Mouse (Mus musculus): ENCODE results near the gene Trappc5. TPM values are rescaled to one million over a fixed set of nuclear protein-coding genes. Genes with fewer than 3 reads are reported as not detected.
A peak's percentile ranks its signal among the peaks of the same experiment; 100 is the strongest.

Trappc5 gene
- total RNA-seq (2021) = 10 to 100 TPM; 27.9 to 28.5 TPM
- long read RNA-seq, experiment 1, full-length matches to known transcripts = 44 of 45 reads
- long read RNA-seq, experiment 1, partial matches to known transcripts = 0 of 45 reads
- long read RNA-seq, experiment 1, other reads (novel, unspliced or antisense) = 1 of 45 reads
- long read RNA-seq, experiment 2, full-length matches to known transcripts = 48 of 48 reads
- long read RNA-seq, experiment 2, partial matches to known transcripts = 0 of 48 reads
- long read RNA-seq, experiment 2, other reads (novel, unspliced or antisense) = 0 of 48 reads

DNA sequence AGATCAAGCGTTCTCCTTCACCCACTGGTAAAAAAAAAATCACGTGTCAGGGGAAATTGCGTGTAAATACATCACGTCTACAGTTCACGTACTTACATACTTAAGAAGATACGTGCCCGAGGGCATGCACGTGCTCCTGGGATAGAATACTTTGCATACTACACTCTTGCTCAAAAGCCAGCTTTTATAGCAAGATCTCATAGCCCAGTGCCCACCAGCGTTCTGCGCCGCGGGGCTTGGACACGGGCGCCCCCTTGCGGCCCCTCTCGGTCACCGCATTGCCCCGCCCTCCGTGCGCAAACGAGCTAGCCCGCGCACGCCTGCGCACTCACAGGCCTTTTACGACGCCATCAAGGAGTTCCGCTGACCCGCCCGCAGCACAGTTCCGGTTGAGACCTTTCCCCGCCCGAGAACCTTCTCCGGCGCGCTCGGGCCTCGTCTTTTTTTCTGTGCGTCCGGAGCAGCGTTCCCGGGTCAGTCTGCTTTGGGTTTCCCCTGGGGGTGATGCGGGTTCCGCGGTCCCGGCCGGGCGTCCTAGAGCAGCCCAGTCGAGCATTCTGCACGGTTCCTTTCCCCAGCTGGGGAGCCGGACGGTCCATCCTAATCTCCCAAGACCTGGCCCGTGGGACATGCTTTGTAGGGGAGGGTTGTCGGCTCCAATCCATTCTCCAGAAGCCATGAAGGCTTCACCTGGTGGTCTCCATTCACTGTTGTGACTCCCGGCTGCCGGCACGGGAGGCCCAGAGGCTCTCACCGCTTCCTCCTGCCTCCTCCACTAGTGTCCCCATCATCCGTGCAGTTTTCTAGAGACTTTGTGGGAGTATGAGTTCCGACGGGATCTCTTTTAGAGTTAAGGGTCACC is at the start of gene Trappc5:
Gene Trappc5, plus strand, starts transcription at position 169 of the 862 bp plus-strand sequence.
- peak; percentile 96 to 97 for DNase-seq (ENCODE audit: low spot score in 2 of 2)

DNA sequence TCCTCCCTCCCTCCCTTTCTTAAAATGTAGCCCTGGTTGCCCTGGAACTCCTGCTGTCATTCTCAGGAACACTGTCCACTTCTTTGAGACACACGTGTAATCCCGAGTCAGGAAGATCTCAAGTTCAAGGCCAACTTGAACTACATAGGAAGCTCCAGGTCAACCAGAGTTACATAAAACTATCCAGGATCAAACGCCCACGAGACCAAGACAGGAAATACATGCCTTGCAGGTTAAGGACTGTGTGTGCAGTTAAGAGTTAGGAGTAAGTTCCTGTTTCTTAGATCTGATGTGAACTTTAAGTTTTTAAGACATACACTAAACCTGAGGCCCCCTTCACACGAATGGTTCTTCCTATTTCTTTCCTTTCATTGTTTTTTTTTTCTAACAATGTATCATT is 49.1 kb upstream of the Trappc5 start:
- DNase-seq (ENCODE audit: low spot score in 2 of 2) = no peak

DNA sequence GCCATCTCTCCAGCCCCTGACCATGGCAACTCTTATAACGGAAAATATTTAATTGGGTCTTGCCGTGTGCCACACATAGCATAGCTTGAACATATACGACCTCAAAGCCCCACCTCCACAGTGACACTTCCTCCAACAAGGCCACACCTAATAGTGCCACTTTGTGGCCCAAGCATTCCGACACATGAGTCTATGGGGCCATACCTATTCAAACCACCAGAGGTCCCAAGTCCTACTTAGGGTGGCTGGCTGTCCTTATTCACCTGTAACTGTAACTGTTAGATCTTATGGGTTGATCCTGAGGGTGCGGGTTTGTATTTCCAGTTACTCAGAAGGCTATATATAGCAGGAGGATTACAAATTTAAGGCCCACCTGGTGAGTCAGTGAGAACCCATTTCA is 48.1 kb upstream of the Trappc5 start:
- no peak for DNase-seq (ENCODE audit: low spot score in 2 of 2)

DNA sequence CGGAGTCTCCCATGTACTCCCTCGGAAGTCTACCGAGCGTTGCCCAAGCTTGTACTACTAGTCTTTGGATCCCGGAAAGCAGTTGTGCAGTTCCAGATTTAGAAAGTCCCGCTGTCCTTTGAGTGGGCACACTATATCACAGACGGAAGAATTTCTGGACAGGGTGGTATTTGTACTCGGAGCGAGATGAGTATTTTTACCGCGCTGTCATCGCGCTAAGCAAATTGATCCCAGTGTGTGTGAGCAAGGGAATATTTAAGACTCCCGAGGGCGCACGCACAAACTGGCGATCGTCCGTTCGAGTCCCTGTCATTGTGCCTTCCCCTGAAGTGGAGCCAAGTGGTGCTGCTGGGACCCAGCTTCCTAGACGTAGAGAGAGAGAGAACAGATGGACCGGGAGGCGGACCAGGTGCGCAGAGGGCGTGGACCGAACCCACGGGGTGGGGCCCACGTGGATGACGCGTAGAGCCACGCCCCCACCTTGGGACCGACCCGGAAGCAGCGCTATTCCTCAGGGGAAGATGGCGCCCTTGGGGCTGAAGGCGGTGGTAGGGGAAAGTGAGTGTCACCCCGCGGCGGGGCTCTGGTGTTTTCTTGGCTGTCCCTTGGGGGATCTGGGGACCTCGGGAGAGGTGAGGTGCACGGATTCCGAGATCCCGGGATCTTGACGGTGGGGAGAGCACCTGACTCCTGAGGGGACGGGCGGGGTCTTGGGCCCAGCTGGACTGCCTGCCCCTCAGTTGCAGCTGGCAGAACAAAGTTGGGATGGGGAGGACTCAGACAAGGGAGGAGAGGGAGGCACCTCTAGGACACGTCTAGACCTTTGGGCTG is 45.2 kb upstream of the Trappc5 start, which contains the start of gene Stxbp2:
Gene Stxbp2, plus strand, starts transcription at position 309 of the 831 bp plus-strand sequence.
- peak in 1 of 2 experiments; percentile 66 for DNase-seq (ENCODE audit: low spot score in 2 of 2)

DNA sequence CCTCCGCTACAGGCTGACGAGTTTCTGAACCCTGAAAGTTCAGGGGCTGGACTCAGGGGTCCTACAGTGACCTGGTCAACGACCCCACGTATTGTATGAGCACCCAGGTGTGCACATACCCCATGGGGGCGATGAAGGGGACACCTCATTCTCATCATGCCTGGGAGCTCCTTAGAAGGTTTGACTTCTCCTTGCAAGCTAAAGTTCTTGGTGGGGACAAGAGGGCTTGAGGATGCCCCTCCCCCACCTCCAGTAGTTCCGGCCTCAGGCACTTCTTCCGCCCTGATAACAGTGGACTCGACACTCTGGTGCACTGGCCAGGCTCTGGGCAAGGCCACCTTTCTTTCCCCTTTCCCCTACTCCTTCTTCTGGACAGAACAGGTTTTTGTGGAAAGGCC is 44.6 kb upstream of the Trappc5 start:
- DNase-seq (ENCODE audit: low spot score in 2 of 2) = no peak

DNA sequence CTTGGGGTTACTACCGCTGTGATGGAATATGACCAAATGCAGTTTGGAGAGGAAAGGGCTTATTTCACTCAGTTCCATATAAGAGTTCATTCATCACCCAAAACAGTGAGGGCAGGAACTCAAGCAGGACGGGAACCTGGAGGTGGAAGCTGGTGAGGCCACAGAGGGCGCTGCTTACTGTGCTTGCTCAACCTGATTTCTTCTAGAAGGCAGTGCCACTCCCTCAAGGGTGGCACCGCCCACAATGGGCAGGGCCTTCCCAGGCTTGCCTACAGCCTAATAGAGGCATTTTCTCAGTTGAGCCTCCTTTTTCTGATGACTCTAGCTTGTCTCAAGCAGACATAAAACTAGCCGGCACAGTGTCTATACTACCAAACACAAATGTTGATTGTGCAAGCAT is 30.3 kb upstream of the Trappc5 start:
- no peak for DNase-seq (ENCODE audit: low spot score in 2 of 2)

DNA sequence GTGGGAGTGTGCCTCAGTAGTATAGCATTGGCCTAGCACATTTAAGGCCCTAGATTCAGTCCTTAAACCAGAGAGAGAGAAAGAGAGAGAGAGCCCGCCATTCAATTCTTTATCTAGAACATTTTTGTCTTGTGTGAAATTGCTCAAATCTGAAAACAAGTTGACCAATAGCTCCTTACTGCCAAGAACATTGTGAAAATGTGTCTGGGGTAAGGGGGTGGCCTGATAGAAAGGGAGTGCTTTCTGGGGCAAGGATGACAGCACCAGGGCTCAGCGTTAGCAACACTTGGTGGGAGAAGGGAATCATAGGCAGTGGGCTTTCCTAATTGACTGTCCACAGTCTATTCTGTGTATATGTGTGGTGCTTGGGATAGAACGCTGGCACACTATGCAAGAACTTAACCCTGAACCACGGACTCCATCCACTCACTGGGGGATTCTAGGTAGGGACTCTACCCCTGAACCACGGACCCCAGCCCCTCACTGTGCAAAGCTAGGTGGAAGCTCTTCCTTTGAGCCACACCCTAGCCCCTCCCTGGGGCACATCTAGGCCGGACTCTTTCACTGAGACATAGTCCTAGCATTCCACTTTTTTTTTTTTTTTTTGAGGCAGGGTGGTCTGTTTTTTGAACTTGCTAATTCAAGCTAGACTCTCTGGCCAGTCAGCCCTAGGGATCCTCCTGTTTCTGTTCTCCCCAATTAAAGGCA is 29.1 kb upstream of the Trappc5 start:
- no peak for DNase-seq (ENCODE audit: low spot score in 2 of 2)

DNA sequence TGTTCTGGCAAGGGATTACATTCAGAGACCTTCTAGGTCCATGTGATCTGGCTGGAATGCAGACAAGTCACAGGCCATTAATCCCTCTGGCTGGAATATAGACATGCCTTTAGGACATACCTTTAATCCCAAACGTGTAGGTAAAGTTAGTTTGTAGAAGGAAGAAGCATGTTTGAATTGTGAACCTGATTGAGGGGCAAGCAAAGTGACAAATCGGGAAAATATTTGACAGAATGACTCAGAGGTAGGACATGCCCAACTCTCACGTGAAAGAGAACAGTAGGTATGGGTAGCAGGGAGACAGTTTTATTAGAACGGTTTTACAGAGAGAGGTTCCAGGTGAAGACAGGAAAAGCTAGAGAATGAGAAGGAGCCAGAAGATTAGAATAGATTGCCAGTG is 28.5 kb upstream of the Trappc5 start:
- no peak for DNase-seq (ENCODE audit: low spot score in 2 of 2)

DNA sequence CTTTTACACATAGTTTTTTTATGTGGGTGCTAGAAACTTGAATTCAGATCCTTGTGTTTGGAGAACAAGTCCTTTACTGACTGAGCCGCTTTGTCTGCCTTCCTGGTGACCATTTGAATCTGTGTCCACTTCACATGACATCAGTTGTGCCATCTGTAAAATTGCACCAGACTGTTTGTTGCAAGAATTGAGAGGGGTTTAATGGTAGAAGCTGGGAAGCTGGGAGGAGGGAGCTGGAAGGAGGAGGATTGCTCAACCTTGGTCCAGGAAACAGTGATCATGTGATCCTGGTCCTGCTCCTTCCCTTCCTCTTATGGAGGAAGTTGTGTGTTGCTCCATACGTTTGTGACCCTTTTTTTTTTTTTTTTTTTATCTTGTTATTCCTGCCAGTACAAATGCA is 27.8 kb upstream of the Trappc5 start:
- no peak for DNase-seq (ENCODE audit: low spot score in 2 of 2)

DNA sequence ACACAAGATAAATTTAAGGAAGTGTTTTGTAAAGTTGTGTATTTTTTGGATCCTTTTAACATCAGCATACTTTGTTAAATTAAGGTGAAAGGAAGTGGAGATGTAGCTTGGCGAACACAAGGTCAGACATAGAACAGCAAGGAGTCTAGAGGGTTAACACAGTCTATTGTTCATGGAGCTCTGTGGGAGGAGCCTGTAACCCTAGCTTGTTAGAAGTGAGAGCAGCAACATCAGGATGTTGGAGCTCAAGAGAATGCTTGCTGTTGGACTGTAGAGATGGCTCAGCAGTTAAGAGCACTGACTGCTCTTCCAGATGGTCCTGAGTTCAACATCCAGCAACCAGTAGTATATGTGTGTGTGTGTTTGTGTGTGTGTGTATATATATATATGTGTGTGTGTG is 27.1 kb upstream of the Trappc5 start:
- no peak for DNase-seq (ENCODE audit: low spot score in 2 of 2)

DNA sequence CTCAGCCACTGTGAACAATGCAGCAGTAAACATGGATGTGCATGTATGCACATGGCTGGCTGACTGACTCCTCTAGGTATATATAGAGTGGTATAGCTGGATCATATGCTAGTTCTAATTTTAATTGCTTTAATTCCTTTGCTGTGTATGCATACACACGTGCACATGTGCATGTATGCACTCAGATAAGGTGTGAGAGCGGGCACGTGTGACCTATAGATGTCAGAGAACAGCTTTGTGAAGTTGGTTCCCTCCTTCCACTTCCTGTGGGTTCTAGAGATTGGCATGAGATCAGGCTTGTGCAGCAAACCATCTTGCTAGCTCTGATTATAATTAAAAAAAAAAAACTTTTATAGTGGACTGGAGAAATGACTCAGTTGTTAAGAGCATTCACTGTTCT is 23.3 kb upstream of the Trappc5 start:
- DNase-seq (ENCODE audit: low spot score in 2 of 2) = no peak

DNA sequence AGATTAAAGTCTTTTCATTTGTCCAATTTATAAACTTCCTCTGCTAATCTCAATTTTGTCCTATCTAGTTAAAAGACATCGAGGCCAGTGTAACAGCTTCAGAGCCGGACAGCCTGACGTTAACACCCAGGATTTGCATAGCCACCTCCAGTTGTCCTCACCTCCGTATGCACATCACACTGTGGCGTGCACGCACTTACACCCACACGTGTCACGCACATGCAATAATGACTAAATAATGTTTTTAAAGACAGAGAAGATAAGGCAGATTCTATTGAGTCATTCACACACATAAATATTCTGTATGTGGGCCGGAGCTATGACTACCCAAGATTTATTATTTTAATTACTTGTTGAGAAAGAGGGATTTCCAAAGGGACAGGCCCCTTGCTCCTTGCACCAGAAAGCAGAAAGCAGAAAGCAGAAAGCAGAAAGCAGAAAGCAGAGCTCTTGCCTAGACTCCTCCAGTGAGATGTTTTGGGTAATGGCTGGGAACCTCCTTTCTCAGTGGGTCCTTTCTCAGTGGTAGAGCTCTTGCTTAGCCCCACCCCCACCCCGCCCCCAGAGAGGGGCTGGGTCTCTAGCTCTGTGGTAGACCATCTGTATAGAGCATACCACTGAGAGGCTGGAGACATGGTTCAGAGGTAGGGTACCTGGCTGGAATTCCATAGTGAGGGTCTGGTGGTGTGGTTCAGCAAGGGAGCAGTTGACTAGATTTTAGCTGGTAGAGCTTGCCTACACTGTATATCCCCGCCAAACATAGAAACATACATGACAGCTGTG is 21.2 kb upstream of the Trappc5 start:
- DNase-seq (ENCODE audit: low spot score in 2 of 2) = no peak

DNA sequence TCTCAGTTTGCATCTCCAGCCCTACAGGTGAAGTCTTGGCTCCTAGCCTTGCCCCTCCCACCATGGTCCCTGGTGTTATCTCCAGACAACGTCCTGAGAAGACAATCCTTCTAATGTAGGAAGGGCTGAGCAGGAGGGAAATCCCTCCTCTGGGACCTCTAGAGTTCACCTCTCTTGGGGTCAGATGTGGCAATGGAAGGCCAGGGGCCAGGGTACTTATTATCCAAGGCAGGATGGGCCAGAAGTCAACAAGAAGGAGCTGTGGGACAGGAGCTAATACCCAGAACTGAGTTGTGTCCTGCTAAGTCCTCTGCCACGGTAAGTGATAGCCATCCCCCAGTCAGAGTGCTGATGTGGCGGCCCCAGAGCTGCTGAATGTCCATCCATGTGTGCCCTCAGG is 20.6 kb upstream of the Trappc5 start, which contains the start of gene Retn:
Gene Retn, plus strand, starts transcription at position 245 of the 400 bp plus-strand sequence.
- DNase-seq (ENCODE audit: low spot score in 2 of 2) = no peak

DNA sequence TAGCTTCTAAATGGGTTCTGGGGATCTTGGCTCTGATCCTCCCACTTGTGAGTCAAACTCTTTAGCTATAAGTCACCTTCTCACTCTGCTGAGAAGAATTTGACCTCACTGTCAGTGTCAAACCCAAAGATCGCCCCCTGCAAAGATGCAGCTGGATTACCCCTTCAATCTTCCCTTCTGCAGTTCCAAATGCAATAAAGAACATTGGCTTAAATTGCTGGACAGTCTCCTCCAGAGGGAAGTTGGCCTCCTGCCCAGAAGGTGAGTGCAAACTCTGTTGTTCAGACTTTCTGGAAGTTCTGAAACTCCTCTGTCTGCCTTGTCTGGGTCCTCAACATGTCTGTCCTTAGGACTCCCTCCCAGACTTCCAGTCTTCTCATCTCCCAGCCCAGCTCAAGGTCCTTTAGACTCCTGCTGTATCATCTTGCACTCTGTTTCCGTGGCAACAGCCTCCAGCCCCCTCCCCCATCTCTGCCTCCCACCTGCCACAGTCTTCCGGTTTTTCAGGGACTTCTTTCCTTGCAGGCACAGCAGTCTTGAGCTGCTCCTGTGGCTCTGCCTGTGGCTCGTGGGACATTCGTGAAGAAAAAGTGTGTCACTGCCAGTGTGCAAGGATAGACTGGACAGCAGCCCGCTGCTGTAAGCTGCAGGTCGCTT is 19.2 kb upstream of the Trappc5 start:
- no peak for DNase-seq (ENCODE audit: low spot score in 2 of 2)

DNA sequence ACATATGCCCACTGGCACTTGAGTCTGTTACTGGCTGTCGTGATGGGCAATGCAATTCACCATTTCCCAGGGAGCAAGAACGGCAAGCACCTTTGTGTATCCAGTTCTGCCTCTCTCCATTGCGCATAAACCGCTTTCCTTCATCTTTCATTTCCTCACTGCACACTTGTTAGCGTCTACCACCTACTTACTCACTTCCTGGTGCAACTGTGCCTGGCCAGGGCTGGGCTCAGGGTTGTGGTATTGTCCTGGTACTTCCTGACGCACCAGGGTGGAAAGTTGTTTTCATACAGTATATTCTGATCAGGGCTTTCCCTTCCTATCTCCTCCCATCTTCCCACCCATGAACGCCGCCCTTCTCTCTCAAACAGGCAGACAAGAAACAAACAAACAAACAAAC is 15.2 kb upstream of the Trappc5 start:
- DNase-seq (ENCODE audit: low spot score in 2 of 2) = no peak

DNA sequence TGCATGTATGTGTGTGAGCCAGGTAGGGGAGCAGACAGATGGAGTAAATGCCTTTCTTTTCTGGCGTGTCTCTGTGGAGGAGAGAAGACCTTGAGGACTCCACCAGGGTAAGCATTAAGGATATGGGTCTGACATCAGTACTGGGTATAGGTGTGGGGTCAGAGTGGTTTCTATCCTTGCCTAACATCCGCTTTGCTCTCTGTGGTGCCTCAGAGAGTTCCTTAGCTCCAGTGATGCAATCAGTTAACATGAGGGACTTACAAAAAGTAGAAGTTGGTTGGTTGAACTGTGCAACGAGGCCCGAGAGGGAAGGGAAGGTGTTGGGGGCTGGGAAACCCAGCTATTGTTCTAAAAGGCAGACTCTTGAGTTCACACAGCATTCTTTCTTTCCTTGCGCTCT is 11.7 kb upstream of the Trappc5 start:
- DNase-seq (ENCODE audit: low spot score in 2 of 2) = no peak

DNA sequence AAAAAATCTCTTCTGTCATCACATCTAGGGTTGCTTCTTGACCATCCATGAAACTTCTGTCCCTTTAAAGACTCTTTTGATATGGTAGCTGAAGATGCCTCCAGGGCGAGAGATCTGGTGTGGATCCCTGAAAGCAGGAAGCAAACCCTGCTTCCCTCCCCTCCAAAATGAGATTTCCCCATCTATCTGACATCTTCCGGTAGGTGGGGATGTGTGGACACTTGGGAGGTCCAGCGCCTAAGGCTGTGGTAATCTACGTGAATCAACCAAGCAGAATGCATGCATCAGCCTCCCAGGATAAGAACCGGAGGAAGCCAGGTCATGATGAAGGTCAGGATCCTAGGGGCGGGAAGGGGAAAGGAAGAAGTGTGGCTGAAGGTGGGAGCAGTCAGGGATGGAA is 10.6 kb upstream of the Trappc5 start, which contains the start of gene Mcemp1:
Gene Mcemp1, plus strand, starts transcription at position 248 of the 400 bp plus-strand sequence.
- no peak for DNase-seq (ENCODE audit: low spot score in 2 of 2)

DNA sequence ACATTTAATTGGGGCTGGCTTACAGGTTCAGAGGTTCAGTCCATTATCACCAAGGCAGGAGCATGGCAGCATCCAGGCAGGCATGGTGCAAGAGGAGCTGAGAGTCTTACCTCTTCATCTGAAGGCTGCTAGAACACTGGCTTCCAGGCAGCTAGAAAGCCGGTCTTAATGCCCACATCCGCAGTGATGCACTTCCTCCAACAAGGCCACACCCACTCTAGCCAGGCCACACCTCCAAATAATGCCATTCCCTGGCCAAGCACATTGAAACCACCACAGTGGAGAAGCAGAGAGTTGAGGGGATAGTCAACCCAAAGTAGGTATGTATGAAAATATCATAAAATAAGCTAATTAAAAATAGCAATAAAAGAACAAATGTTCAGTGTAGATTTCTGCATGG is 5.7 kb upstream of the Trappc5 start:
- DNase-seq (ENCODE audit: low spot score in 2 of 2) = no peak

DNA sequence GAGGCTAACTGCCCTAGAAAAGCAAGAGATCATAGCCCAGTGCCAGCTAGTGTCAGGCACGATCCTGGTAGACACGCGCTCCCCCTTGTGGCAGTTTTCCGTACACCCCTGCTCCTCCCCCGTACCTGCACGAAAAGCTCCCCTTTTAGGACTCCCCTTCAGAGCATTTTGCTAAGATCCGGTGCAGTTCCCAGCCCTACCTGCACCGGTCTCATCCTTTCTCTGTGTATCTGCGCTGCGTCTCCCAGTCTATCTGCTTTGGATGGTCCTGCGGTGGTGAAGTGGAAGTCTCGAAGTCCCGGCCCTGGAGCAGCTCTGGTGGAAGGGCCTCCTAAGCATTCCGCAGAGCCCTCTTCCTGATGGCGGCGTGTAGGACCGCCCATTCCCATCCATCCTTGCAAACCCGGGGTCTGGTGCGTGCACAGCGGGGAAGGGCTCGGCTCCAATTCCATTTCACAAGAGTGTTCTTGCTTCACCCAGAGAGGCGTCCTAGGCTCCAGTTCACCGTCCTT is 4.1 kb upstream of the Trappc5 start, which contains the start of gene Fcor:
Gene Fcor, minus strand, starts transcription at position 383 of the 512 bp plus-strand sequence.
- DNase-seq (ENCODE audit: low spot score in 2 of 2) = peak; percentile 87 to 88

All from layer of hippocampus, postnatal 14 days (tissue).